Mouse (Mus musculus): ENCODE measurements around the gene Fcrl6. TPM values are rescaled to one million over a fixed set of nuclear protein-coding genes. Genes with fewer than 3 reads are reported as not detected.

Fcrl6 gene
- not detected for total RNA-seq (2021)
- long read RNA-seq, experiment 1 = 0 reads
- long read RNA-seq, experiment 2 = 0 reads

DNA sequence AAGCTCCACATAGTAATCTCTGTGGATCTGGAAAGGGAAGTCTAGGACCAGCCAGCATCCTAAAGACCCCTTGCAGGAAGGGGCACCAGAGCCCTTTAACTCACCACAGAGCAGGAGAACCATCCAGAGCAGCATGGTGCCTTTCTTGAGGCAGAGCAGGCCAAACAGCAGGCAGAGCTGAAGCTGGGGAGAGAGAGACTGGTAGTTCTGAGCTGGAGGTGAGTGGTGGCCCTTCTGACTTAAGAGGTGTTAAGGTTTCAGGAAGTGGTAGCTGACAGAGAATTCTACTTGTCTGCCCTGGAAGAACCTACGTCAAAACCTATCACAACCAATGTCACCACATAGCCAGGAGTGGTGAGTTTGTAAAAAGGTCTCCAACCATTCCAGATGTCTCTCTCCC, at the start of gene Fcrl6:
Gene Fcrl6, minus strand, starts transcription at position 226 of the 400 bp plus-strand sequence.
- intact Hi-C loops (cut with DNase I) = no loop called here

DNA sequence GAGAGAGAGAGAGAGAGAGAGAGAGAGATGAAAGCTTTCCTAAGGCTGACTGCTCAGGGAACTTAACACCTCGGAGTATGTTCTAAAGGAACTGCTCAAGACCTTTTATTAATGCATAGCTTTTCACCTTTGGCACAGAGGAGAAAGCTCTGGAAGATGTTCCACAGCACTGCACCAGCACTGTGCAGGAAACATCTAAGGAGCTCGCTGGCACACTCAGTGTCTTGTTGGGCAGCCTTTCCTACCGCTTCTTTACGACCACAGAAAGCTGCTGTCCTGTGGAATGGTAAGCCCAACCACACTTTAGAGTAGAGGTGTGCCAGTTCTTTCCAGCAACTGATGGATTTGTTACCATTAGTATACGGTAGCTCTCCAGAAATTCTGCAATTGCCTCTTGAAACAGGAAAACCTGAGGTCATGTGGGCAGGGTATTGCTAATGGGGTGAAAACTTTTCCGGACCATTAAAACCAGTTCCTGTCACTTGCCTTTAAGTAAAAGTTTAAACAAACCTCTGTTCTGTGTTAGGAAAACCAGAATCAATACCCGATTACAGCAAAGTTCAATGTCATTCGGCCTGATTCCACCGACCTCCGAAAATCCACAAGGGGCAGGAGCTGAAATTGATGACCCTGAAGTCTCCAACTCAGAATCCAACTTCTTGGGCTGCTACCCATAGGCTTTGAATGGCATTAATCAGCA, 49.1 kb upstream of the Fcrl6 start:
- intact Hi-C loops (cut with DNase I) = no loop called here
- DNase-seq = no peak

More for the DNA sequence above, at the start of gene Fcrl6:
- DNase-seq = no peak

DNA sequence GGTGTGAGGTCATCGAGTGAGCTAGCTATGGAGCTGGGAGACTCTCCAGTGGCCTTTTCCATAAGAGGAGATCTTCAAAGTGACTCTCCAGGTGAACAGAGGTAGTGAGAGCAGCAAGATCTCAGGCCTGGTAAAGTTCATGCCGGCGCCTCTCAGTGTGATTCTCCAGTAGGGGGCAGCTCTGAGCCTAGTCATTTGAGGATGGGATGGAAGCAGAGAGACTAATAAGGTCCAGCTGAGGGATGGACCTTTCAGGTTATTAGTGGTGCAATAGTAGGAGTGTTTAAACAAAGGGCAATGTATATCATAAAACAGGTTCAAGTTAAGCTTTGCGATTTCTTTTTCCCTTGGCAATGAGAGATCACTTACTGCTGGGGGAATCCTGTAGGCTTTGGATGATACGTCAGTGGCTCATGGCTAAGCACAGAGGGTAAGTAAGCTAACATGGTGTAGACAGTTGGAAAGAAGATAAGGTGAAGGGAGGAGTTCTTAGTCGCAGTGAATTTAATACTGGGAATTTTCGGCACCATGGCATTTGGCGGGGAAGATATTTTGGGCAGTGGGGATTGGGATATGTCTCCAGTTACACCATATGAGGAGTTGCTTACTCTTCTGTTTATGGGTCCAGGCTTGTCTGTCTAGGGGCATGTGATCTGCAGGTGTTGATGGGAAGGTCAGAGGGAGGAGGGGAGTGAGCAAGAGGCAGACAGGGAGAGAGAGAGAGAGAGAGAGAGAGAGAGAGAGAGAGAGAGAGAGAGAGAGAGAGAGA, 48.4 kb upstream of the Fcrl6 start:
- DNase-seq = no peak
- intact Hi-C loops (cut with DNase I) = no loop called here

DNA sequence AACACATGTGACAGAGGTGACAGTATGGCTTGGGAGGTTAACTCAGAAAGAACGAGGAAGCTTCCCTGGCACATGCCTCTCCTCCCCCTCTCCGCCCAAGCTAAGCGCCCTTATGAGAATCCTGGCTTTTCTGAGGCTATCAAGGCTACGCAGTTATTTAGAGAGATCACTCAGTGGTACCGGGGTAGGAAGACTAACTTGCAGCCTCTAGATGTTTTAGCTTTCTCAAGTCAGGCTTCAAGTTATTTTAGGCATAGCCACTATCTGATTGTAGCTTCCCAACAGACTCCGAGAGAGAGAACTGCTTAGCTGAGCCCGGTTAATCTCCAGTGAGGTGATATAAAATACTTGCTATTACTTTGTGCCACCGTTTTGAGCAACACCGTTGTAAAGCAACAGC, 47.0 kb upstream of the Fcrl6 start:
- intact Hi-C loops (cut with DNase I) = no loop called here
- DNase-seq = no peak

DNA sequence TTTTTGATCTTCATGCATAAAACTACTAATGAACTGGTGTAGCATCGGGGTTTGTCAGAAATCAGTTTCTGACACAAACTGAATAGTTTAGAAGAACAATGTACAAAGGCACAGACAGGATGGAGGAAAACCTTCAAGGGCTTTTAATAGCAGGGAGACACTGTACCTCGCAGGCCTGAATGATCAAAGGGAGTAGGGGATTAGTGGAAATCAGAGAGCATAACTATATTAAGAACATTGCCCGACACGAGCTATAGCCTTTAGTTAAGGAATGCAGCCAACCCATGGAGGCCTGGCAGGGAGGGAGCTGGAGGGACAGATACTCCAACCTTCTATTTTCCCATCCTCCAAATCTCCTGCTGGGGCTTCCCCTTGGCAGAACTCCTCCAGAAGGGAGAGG, 44.9 kb upstream of the Fcrl6 start:
- intact Hi-C loops (cut with DNase I) = no loop called here
- no peak for DNase-seq

DNA sequence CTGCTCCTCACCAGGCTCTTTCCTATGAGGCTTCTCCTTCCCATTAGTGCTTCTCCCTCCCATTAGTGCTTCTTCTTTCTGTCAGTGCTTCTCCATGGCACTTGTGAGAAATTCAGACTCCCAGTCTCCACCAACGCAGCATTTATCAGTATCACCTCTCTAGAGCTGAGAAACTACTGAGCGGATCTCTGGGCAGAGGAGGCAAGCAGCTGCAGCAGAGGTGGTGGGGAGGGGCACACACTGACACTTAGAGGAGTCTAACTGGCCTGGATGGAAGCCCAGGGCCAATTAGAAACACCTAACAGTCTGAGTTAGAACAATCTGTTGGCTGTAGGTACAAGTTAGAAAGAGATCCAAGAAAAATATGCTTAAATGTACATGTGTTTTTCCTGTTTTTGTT, 36.4 kb upstream of the Fcrl6 start:
- intact Hi-C loops (cut with DNase I) = loop anchor here (10.0 kb wide), 1 partner anchor 224 kb away; no protein-coding TSS in a partner anchor
- DNase-seq = no peak

DNA sequence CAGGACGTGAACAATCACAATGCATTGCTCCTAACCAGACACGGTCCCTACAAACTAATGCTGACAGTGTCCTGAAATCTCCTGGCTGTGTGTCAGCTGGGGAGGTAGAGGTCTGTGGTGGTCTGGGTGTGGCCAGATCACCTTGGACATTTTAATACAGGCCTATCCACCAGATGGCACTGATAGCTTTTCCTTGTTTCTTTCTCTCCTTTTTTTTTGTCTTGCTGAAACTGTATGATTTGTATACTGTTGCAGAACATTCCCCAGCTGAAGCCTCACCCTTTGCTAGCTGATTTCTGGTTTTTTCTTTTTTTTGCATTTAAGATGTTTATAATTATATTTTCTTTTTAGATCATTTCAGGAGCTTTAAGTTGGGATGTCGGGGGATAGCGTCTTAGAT, 35.5 kb upstream of the Fcrl6 start:
- intact Hi-C loops (cut with DNase I) = loop anchor here (10.0 kb wide), 1 partner anchor 223 kb away; no protein-coding TSS in a partner anchor
- no peak for DNase-seq

DNA sequence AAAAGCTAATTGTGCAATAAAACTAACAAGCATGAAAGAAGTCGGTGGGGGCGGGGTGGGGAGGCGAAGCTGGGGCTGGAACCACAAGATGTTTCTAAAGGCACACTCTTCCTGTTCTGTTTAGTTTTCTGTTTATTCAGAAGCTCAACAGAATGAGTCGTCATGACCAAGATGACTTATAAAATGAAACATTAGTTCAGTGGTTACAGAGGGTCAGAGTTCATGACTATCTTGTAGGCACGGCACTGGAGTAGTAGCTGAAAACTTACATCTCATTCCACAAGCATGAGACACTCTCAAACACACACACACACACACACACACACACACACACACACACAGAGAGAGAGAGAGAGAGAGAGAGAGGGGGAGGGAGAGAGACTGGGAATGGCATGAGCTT, 33.9 kb upstream of the Fcrl6 start:
- DNase-seq = no peak
- intact Hi-C loops (cut with DNase I) = loop anchor here (10.0 kb wide), 1 partner anchor 221 kb away; no protein-coding TSS in a partner anchor

DNA sequence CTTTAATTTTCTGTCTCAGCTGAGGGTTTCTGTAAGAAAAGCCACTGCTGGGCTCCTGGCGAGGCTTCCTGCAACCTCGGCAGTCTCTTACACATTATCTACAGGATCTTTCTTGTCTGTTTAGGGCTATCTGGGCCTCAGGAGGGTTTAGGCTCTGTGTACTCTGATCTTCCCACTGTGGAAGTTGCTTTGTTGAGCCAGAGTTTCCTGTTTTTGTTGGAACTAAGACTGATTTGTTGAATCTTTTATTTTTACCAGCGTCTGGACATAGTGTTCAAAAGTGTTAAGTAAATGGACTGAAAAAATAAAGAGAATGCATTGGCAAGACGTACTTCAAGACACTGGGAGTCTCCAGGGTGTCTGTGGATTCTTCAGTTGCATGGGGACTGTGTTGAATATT, 32.9 kb upstream of the Fcrl6 start:
- intact Hi-C loops (cut with DNase I) = loop anchor here (10.0 kb wide), 1 partner anchor 220 kb away; no protein-coding TSS in a partner anchor
- no peak for DNase-seq

DNA sequence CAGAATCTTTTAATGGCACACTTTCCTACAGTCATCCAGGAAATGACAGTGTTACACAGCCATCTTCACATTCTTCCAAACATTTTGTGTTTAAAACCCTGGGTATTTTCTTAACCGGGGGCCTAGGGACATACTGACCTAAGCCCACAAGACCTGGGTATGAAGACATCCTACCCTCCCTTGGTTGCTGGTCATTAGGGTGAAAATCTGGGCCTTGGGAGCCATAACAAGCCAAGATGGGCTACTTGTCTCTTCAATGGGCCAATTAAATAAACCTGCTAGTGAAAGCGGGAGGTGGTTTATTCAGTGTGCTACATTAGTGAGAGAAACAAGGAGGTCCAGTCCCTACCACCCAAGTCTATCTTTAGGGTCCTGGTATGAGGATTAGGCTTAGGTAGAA, 31.8 kb upstream of the Fcrl6 start:
- intact Hi-C loops (cut with DNase I) = loop anchor here (5.0 to 10.0 kb wide), 2 partner anchors 107 to 219 kb away; no protein-coding TSS in a partner anchor
- no peak for DNase-seq

DNA sequence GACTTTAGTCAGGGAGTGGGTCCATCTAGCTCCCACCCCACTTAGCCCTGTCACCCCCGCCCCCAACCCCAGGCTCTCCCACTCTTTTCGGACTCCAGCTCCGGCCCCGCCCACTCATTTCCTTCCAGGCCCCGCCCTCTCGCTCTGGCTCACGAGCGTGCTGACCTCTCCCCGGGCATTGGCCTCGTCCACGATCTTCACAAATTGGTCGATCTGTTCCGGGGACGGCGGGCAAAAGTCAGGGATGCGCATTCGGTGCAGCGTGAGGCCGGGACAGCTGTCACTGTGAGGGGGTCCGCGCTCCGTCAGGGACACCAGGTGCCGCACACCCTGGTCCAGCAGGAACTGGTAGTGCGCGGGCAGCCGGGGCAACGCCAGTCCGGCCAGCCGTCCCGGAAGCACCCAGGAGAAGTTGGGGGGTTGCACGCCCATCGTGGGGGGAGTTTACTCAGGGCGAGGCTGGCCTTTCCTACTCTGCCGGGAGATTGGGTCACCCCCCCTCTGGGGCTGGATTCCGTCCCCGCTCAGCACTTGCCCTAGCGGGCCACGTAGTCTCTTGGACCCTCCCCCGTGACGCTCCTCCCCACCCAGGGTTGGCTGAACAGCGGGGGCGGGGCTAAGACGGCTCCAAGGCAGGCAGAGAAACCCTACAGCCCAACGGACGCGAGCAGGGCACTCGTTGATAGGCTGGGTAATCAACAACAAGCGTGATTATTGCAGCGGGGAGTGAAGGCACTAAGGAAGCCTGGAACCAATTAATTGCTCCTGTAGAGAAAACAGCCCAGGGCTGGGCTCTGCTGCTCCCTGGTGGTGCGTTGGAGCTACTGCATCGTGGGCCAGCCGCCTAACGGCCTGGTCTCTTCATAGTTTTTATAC, 30.3 kb upstream of the Fcrl6 start, which contains the start of gene Dusp23:
Gene Dusp23, minus strand, starts transcription at position 512 of the 876 bp plus-strand sequence.
- intact Hi-C loops (cut with DNase I) = loop anchor here (5.0 to 10.0 kb wide), 2 partner anchors 105 to 218 kb away; no protein-coding TSS in a partner anchor
- peak; percentile 96 to 98 for DNase-seq

DNA sequence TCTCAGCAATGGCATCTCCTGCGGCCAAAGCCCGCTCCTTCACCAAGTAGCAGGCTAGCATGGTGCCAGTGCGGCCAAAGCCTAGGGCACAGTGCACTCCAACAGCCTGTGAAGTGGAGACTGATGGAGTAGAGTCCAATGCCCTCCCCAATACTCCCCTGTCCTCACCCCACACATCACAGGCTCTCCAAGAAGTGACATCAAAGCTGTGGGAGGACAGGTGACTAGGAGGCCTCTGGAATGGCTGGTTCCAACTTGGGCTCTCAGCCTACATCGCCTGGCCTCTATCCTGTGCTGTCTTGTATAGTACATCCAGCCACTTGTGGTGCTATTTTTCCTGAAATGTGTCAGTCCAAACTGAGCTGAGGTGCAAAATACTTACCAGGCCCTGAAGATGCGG, 29.4 kb upstream of the Fcrl6 start:
- no peak for DNase-seq
- intact Hi-C loops (cut with DNase I) = loop anchor here (5.0 to 10.0 kb wide), 2 partner anchors 104 to 217 kb away; no protein-coding TSS in a partner anchor

DNA sequence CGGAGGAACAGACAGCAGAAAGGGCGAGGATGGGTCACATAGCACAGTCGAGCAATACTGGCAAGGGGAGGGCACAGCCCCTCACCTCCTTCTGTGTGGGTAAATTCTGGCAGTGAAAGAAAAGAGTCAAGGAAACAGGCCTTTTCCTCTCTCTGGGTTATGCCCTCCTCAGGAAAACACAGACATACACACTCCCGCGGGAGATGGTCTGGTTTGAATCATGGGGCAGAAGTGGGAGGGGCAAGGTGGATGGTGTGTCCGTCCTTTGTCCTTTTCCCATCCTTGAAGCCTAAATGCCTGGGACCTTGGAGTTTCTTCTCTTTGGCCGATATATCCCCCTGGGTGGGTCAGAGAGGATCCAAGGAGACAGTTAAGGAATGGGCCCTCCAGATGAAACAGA, 27.5 kb upstream of the Fcrl6 start:
- intact Hi-C loops (cut with DNase I) = loop anchor here (5.0 to 10.0 kb wide), 2 partner anchors 103 to 215 kb away; no protein-coding TSS in a partner anchor

DNA sequence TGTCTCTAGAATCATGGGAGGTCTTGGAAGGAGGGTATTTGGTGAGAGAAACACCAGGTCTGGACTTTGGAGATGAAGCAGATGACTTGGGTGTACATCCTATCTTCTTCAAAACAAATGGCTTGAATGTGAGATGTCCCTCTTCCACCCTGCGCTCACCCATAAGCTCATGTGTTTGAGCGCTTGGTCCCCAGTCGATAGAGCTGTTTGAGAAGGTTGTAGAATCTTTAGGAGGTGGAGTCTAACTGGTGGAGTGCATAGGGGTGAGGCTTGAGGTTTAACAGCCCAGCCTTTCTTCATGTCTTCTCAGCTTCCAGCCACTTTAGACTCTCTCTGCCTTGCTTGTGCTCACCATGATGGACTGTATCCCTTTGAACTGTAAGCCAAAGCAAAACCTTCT, 24.0 kb upstream of the Fcrl6 start:
- DNase-seq = no peak
- intact Hi-C loops (cut with DNase I) = no loop called here

More for the DNA sequence above, 27.5 kb upstream of the Fcrl6 start:
- DNase-seq = no peak

DNA sequence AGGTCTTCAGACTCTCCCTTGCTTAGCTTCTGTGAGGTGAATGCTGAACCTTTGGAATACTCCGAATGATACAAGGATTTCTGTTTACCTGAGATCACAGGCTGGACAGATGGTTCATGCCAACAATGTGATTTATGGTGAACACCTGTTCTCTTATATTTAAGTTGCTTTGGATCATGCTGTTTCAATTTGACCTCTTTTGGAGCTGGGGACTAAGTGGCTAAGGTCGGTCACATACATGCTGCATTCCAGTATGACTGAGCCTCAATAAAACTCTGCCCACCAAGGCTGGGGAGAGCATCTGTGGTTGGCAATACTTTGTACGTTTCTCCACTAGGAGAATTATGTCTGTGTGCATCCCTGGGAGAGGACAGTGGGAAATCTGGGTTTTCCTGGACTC, 21.7 kb upstream of the Fcrl6 start:
- DNase-seq = no peak
- intact Hi-C loops (cut with DNase I) = no loop called here

DNA sequence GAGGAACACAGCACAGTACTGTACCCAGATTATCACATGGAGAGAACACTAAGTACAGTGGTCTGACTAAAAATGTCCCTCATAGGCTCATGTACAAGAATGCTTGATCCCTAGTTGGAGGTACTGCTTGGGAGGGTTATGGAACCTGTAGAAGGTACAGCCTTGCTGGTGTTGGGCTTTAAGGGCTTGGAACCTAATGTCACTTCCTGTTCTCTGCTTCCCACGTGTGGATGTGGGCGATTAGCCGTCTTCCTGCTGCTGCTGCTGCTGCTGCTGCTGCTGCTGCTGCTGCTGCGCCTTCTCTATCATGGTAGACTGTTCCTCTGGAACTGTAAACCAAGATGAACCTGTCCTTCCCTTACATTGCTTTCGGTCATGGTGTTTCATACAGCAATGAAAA, 21.2 kb upstream of the Fcrl6 start:
- intact Hi-C loops (cut with DNase I) = no loop called here
- no peak for DNase-seq

DNA sequence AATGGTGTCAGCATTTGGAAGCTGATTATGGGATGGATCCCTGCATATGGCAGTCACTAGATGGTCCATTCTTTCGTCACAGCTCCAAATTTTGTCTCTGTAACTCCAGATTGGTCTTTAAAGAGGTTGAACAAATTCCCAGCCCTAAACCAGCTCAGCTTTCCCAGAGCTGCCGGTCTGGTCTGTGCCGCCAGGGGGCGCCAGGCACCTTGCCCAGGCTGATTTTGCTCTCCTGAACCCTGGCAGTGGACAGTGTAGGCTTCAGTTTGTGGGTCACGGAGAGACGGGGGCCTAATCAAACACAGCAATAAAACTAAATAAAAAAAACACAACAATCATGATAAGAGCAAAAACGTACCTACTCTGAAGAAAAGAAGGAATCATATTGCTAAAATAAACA, 16.9 kb upstream of the Fcrl6 start:
- DNase-seq = peak; percentile 69 to 74
- intact Hi-C loops (cut with DNase I) = no loop called here

DNA sequence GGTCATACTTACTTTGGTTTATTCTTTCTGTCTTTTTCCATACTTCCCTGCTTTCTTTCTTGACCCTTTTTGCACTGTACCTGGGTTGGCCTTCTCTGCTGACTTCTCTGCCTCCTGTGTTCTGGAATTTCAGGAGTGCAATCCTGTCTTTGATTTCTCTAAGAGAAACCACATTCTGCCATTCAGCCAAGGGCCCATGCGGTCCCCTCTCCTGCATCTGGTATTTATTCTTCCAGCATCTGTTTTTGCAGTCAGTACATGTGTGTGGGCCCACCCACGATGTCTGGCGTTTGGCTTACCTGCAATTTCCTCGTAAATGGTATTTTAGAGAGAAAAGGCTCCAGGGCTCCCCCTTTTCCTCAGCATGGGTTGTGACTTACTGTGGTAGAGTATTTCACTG, 15.8 kb upstream of the Fcrl6 start:
- intact Hi-C loops (cut with DNase I) = no loop called here
- no peak for DNase-seq

DNA sequence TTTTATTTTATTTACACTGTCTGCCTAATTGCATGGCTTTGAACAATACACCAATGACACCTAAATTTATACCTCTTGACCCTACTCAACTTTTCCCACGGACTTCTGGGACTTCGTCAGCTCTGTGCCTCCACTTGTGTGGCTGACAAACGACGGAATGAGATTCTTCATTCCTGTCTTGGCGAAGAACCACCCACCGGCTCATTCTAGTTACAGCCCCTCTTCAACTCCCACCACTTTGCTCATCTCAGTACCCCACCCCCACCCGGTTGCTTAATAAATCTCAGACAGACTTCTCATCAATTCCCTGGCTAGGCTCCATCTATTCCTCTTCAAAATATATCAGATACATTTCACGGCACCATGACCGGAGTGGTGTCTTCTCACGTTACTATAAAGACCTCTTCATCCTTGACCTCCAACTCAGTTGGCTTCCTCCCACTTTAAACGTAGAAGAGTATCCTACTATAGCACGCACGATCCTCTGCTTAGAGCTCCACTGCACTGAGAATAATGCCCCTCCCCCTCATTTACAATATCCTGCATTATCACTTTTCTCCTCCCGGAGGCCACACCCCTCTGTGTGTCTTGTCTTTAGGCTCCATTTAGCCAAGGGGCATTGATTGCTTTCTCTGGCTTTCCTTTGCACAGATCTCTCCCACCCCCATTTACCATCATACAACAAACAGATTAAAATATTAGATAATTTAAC, 15.2 kb upstream of the Fcrl6 start:
- intact Hi-C loops (cut with DNase I) = no loop called here
- DNase-seq = no peak

All from gastrocnemius, postnatal 36 days (tissue).